Mouse (Mus musculus) erythroblast, embryonic 14.5 days (primary cell): ENCODE data around the gene Sept10.

ENCODE experiments used
- GATA1 ChIP-seq: IDR thresholded peaks from 2 replicates; pipeline ENCODE4 v1.6.1; 2012; ENCODE audit warnings: low read length, inconsistent platforms, mixed read lengths
- TAL1 ChIP-seq: IDR thresholded peaks from 3 replicates; pipeline ENCODE4 v1.6.1; 2012; ENCODE audit warnings: low read length, inconsistent platforms, mixed read lengths

- TF ChIP-seq GATA1, result no peak
- TF ChIP-seq TAL1, result no peak
Measured at GRCm38 (mm10) chr10:59114535-59115291, 106.9 kb downstream of the Sept10 start.
